Mouse (Mus musculus): ENCODE data around the gene Cdc42se1. TPM values are rescaled to one million over a fixed set of nuclear protein-coding genes. Genes with fewer than 3 reads are reported as not detected.

Gene Cdc42se1
- polyA plus RNA-seq, 1 experiment from 2014 or later, result 90.3 TPM

Other genes with a start within 250 kb of the Cdc42se1 start
- gene Zfp687, start 213.3 kb upstream of the Cdc42se1 start, polyA plus RNA-seq (2015; fragmentation: Nextera tagmentation; extraction: Ambion mirVana), result 28.8 and 32.9 TPM in 2 replicates
- 279 and 281 TPM in 2 replicates for gene Psmd4, start 186.1 kb upstream of the Cdc42se1 start, polyA plus RNA-seq (2015; fragmentation: Nextera tagmentation; extraction: Ambion mirVana)
- gene Pip5k1a, start 121.8 kb upstream of the Cdc42se1 start, polyA plus RNA-seq (2015; fragmentation: Nextera tagmentation; extraction: Ambion mirVana), result 24.0 and 24.7 TPM in 2 replicates
- 184 and 185 TPM in 2 replicates for gene Vps72, start 117.7 kb upstream of the Cdc42se1 start, polyA plus RNA-seq (2015; fragmentation: Nextera tagmentation; extraction: Ambion mirVana)
- gene Tmod4, start 104.3 kb upstream of the Cdc42se1 start, polyA plus RNA-seq (2015; fragmentation: Nextera tagmentation; extraction: Ambion mirVana), result 0.84 and 1.6 TPM in 2 replicates
- 71.6 and 79.0 TPM in 2 replicates for gene Scnm1, start 94.7 kb upstream of the Cdc42se1 start, polyA plus RNA-seq (2015; fragmentation: Nextera tagmentation; extraction: Ambion mirVana)
- 15.3 and 17.3 TPM in 2 replicates for gene Lysmd1, start 94.6 kb upstream of the Cdc42se1 start, polyA plus RNA-seq (2015; fragmentation: Nextera tagmentation; extraction: Ambion mirVana)
- 2.9 and 4.2 TPM in 2 replicates for gene Tnfaip8l2, start 86.4 kb upstream of the Cdc42se1 start, polyA plus RNA-seq (2015; fragmentation: Nextera tagmentation; extraction: Ambion mirVana)
- 3.0 and 3.1 TPM in 2 replicates for gene Sema6c, start 68.3 kb upstream of the Cdc42se1 start, polyA plus RNA-seq (2015; fragmentation: Nextera tagmentation; extraction: Ambion mirVana)
- gene Gabpb2, start 10.8 kb upstream of the Cdc42se1 start, polyA plus RNA-seq (2015; fragmentation: Nextera tagmentation; extraction: Ambion mirVana), result 8.8 and 10.8 TPM in 2 replicates
- gene Mllt11, start 3.4 kb downstream of the Cdc42se1 start, polyA plus RNA-seq (2015; fragmentation: Nextera tagmentation; extraction: Ambion mirVana), result 14.0 and 16.6 TPM in 2 replicates
- 0.53 and 0.55 TPM in 2 replicates for gene Gm128, start 12.9 kb downstream of the Cdc42se1 start, polyA plus RNA-seq (2015; fragmentation: Nextera tagmentation; extraction: Ambion mirVana)
- 0.41 and 0.82 TPM in 2 replicates for gene Bnipl, start 22.5 kb downstream of the Cdc42se1 start, polyA plus RNA-seq (2015; fragmentation: Nextera tagmentation; extraction: Ambion mirVana)
- gene Mindy1, start 52.6 kb downstream of the Cdc42se1 start, polyA plus RNA-seq (2015; fragmentation: Nextera tagmentation; extraction: Ambion mirVana), result 55.8 and 57.0 TPM in 2 replicates
- 25.8 and 27.4 TPM in 2 replicates for gene Prune1, start 53.3 kb downstream of the Cdc42se1 start, polyA plus RNA-seq (2015; fragmentation: Nextera tagmentation; extraction: Ambion mirVana)
- gene Anxa9, start 78.4 kb downstream of the Cdc42se1 start, polyA plus RNA-seq (2015; fragmentation: Nextera tagmentation; extraction: Ambion mirVana), result 8.6 and 9.4 TPM in 2 replicates
- 208 and 209 TPM in 2 replicates for gene Cers2, start 86.1 kb downstream of the Cdc42se1 start, polyA plus RNA-seq (2015; fragmentation: Nextera tagmentation; extraction: Ambion mirVana)
- 45.5 and 46.7 TPM in 2 replicates for gene Setdb1, start 128.5 kb downstream of the Cdc42se1 start, polyA plus RNA-seq (2015; fragmentation: Nextera tagmentation; extraction: Ambion mirVana)
- gene 4930558C23Rik, start 174.1 kb downstream of the Cdc42se1 start, polyA plus RNA-seq (2015; fragmentation: Nextera tagmentation; extraction: Ambion mirVana), result 0.52 TPM in 1 of 2 replicates, not detected in the other
- gene Arnt, start 205.7 kb downstream of the Cdc42se1 start, polyA plus RNA-seq (2015; fragmentation: Nextera tagmentation; extraction: Ambion mirVana), result 46.0 and 47.7 TPM in 2 replicates

Data from kidney, embryonic 16.5 days (tissue).